Mouse (Mus musculus) kidney, embryonic 15.5 days (tissue): ENCODE measurements around the gene Lcp2. TPM values are rescaled to one million over a fixed set of nuclear protein-coding genes. Genes with fewer than 3 reads are reported as not detected.

Experiments
- polyA plus RNA-seq: library from polyadenylated mRNA; unstranded; fragments of >200 nt; fragmentation: Nextera tagmentation; extraction: Ambion mirVana; gene quantifications from 2 replicates; pipeline ENCODE4 v1.2.1, GENCODE M21; 2015

Lcp2 gene
- polyA plus RNA-seq, 1 experiment from 2014 or later: 2.0 TPM

Other genes starting within 250 kb of the Lcp2 start
- 0.42 and 0.71 TPM in 2 replicates for gene Kcnmb1, start 83.9 kb upstream of the Lcp2 start, polyA plus RNA-seq
- 1.4 and 1.5 TPM in 2 replicates for gene Kcnip1, start 53.8 kb upstream of the Lcp2 start, polyA plus RNA-seq
- 0.48 TPM in 1 of 2 replicates, not detected in the other for gene 4930469K13Rik, start 51.6 kb downstream of the Lcp2 start, polyA plus RNA-seq
- gene Foxi1, start 161.2 kb downstream of the Lcp2 start, polyA plus RNA-seq: 13.1 and 13.5 TPM in 2 replicates